Mouse (Mus musculus) neural tube, embryonic 15.5 days (tissue): ENCODE data around the gene Ice2. TPM values are rescaled to one million over a fixed set of nuclear protein-coding genes. Genes with fewer than 3 reads are reported as not detected.

ENCODE experiments used
- ATAC-seq: fragments of 200-750 bp; cut with Nextera tagmentation; 2 replicates; pipeline ENCODE4 v1.8.0; 2017; ENCODE audit warnings: mild to moderate bottlenecking, moderate TSS enrichment, moderate library complexity; ENCODE audit not compliant: low FRiP score
- H3K27ac ChIP-seq: fragments of 300-500 bp; sonication (generic); replicated peaks from 2 replicates; pipeline ENCODE4 v1.5.1; 2015; ENCODE audit warnings: mild to moderate bottlenecking, inconsistent platforms
- H3K27me3 ChIP-seq: fragments of 300-500 bp; sonication (generic); replicated peaks from 2 replicates; pipeline ENCODE4 v1.6.1; 2015; ENCODE audit warnings: inconsistent platforms
- H3K36me3 ChIP-seq: fragments of 300-500 bp; sonication (generic); 2 replicates; pipeline ENCODE4 v1.6.1; 2015; ENCODE audit warnings: inconsistent platforms
- H3K4me1 ChIP-seq: fragments of 300-500 bp; sonication (generic); 2 replicates; pipeline ENCODE4 v1.6.1; 2015; ENCODE audit warnings: inconsistent platforms
- H3K4me2 ChIP-seq: fragments of 300-500 bp; sonication (generic); 2 replicates; pipeline ENCODE4 v1.6.1; 2015; ENCODE audit warnings: inconsistent platforms, mild to moderate bottlenecking, moderate library complexity
- H3K4me3 ChIP-seq: fragments of 300-500 bp; sonication (generic); replicated peaks from 2 replicates; pipeline ENCODE4 v1.5.1; 2015; ENCODE audit warnings: mild to moderate bottlenecking, inconsistent platforms
- H3K9ac ChIP-seq: fragments of 300-500 bp; sonication (generic); replicated peaks from 2 replicates; pipeline ENCODE4 v1.6.1; 2015; ENCODE audit warnings: mild to moderate bottlenecking, inconsistent platforms
- H3K9me3 ChIP-seq: fragments of 300-500 bp; sonication (generic); replicated peaks from 2 replicates; pipeline ENCODE4 v1.6.1; 2016; ENCODE audit warnings: inconsistent platforms
- WGBS: fragments of 180-500 bp; shearing (Covaris S2); methylation state at CpG from one replicate; pipeline ENCODE4 v1.1.7; 2015; ENCODE audit warnings: mixed read lengths; 5-methylcytosine and 5-hydroxymethylcytosine counted together
- polyA plus RNA-seq: library from polyadenylated mRNA; unstranded; fragments of >200 nt; fragmentation: Nextera tagmentation; extraction: Ambion mirVana; gene quantifications from 2 replicates; pipeline ENCODE4 v1.2.1, GENCODE M21; 2015

The Ice2 gene
- polyA plus RNA-seq, 1 experiment from 2014 or later = 10.1 TPM

GRCm38 (mm10) chr9:69376982-69377653 is 20.6 kb upstream of the Ice2 start:
- no peak overlapping the region for H3K4me3 ChIP-seq
- peaks cover 7% of the 10 kb centered on the region; the same call in 1 of the 2 replicates for H3K36me3 ChIP-seq
- 77% methylated on average over 4 of the region's 4 CpGs for WGBS
- no peak for ATAC-seq
- no peak overlapping the region for H3K9ac ChIP-seq
- H3K4me1 ChIP-seq = no peaks in the 10 kb centered on the region
- H3K27me3 ChIP-seq = no peaks in the 10 kb centered on the region
- H3K4me2 ChIP-seq = no peak overlapping the region
- no peaks in the 10 kb centered on the region for H3K9me3 ChIP-seq
- no peak overlapping the region for H3K27ac ChIP-seq

- Histone ChIP-seq H3K27ac (no peak overlapping the region), H3K9ac (no peak overlapping the region), H3K4me2 (no peak overlapping the region), H3K36me3 (peaks cover 7% of the 10 kb centered on the region; the same call in 1 of the 2 replicates), H3K27me3 (no peaks in the 10 kb centered on the region), H3K4me3 (no peak overlapping the region), H3K4me1 (no peaks in the 10 kb centered on the region), H3K9me3 (no peaks in the 10 kb centered on the region)
- WGBS = 93% methylated on average over 3 of the region's 3 CpGs
- ATAC-seq = no peak
Observed at GRCm38 (mm10) chr9:69377654-69378045, 20.1 kb upstream of the Ice2 start.

GRCm38 (mm10) chr9:69380546-69380945 is 17.2 kb upstream of the Ice2 start:
- no peaks in the 10 kb centered on the region for H3K27me3 ChIP-seq
- H3K9ac ChIP-seq = no peak overlapping the region
- H3K27ac ChIP-seq = no peak overlapping the region
- no peak overlapping the region for H3K4me3 ChIP-seq
- no peaks in the 10 kb centered on the region for H3K9me3 ChIP-seq
- no peak for ATAC-seq
- peaks cover 4% of the 10 kb centered on the region; the same call in 1 of the 2 replicates for H3K36me3 ChIP-seq
- no peaks in the 10 kb centered on the region for H3K4me1 ChIP-seq
- H3K4me2 ChIP-seq = no peak overlapping the region
- WGBS = 72% methylated on average over 1 of the region's 1 CpGs

GRCm38 (mm10) chr9:69381741-69382140 is 16.0 kb upstream of the Ice2 start:
- H3K36me3 ChIP-seq = peaks cover 4% of the 10 kb centered on the region; the same call in 1 of the 2 replicates
- H3K9me3 ChIP-seq = no peaks in the 10 kb centered on the region
- H3K9ac ChIP-seq = no peak overlapping the region
- no peak for ATAC-seq
- 71% methylated on average over 7 of the region's 7 CpGs for WGBS
- no peak overlapping the region for H3K4me2 ChIP-seq
- no peak overlapping the region for H3K4me3 ChIP-seq
- no peaks in the 10 kb centered on the region for H3K4me1 ChIP-seq
- H3K27me3 ChIP-seq = no peaks in the 10 kb centered on the region
- H3K27ac ChIP-seq = no peak overlapping the region

GRCm38 (mm10) chr9:69384475-69384874 is 13.2 kb upstream of the Ice2 start:
- WGBS = 87% methylated on average over 17 of the region's 17 CpGs
- no peak overlapping the region for H3K27ac ChIP-seq
- no peak overlapping the region for H3K4me2 ChIP-seq
- no peaks in the 10 kb centered on the region for H3K27me3 ChIP-seq
- no peaks in the 10 kb centered on the region for H3K36me3 ChIP-seq
- H3K9me3 ChIP-seq = no peaks in the 10 kb centered on the region
- H3K9ac ChIP-seq = no peak overlapping the region
- H3K4me1 ChIP-seq = no peaks in the 10 kb centered on the region
- no peak overlapping the region for H3K4me3 ChIP-seq
- ATAC-seq = no peak

- H3K4me2 ChIP-seq = no peak overlapping the region
- ATAC-seq = no peak
- no peak overlapping the region for H3K27ac ChIP-seq
- no peaks in the 10 kb centered on the region for H3K4me1 ChIP-seq
- H3K9me3 ChIP-seq = no peaks in the 10 kb centered on the region
- H3K4me3 ChIP-seq = no peak overlapping the region
- WGBS = 77% methylated on average over 1 of the region's 1 CpGs
- no peak overlapping the region for H3K9ac ChIP-seq
- H3K36me3 ChIP-seq = no peaks in the 10 kb centered on the region
- no peaks in the 10 kb centered on the region for H3K27me3 ChIP-seq
Observed at GRCm38 (mm10) chr9:69384905-69385304, 12.8 kb upstream of the Ice2 start.

- H3K9ac ChIP-seq = no peak overlapping the region
- 90% methylated on average over 4 of the region's 4 CpGs for WGBS
- no peak overlapping the region for H3K4me3 ChIP-seq
- no peak overlapping the region for H3K4me2 ChIP-seq
- no peaks in the 10 kb centered on the region for H3K4me1 ChIP-seq
- H3K27me3 ChIP-seq = no peaks in the 10 kb centered on the region
- no peaks in the 10 kb centered on the region for H3K9me3 ChIP-seq
- no peak for ATAC-seq
- H3K36me3 ChIP-seq = no peaks in the 10 kb centered on the region
- H3K27ac ChIP-seq = no peak overlapping the region
Observed at GRCm38 (mm10) chr9:69387296-69387695, 10.4 kb upstream of the Ice2 start.

GRCm38 (mm10) chr9:69390631-69391030 is 7.1 kb upstream of the Ice2 start:
- no peak overlapping the region for H3K4me2 ChIP-seq
- no peaks in the 10 kb centered on the region for H3K36me3 ChIP-seq
- no peaks in the 10 kb centered on the region for H3K9me3 ChIP-seq
- H3K27ac ChIP-seq = no peak overlapping the region
- no peak for ATAC-seq
- H3K4me1 ChIP-seq = no peaks in the 10 kb centered on the region
- H3K27me3 ChIP-seq = no peaks in the 10 kb centered on the region
- H3K9ac ChIP-seq = no peak overlapping the region
- 74% methylated on average over 4 of the region's 4 CpGs for WGBS
- no peak overlapping the region for H3K4me3 ChIP-seq

GRCm38 (mm10) chr9:69394234-69394633 is 3.5 kb upstream of the Ice2 start:
- no peak for ATAC-seq
- H3K27me3 ChIP-seq = no peaks in the 10 kb centered on the region
- H3K4me3 ChIP-seq = no peak overlapping the region
- peaks cover 12% of the 10 kb centered on the region for H3K4me1 ChIP-seq
- no peak overlapping the region for H3K9ac ChIP-seq
- H3K9me3 ChIP-seq = no peaks in the 10 kb centered on the region
- 95% methylated on average over 5 of the region's 5 CpGs for WGBS
- no peaks in the 10 kb centered on the region for H3K36me3 ChIP-seq
- no peak overlapping the region for H3K27ac ChIP-seq
- H3K4me2 ChIP-seq = no peak overlapping the region

- peaks cover 12% of the 10 kb centered on the region for H3K4me1 ChIP-seq
Observed at GRCm38 (mm10) chr9:69397432-69397759, 310 bp upstream of the Ice2 start.

GRCm38 (mm10) chr9:69398453-69398850 is 746 bp downstream of the Ice2 start:
- peak overlapping the region; percentile 77 for H3K4me3 ChIP-seq
- H3K4me1 ChIP-seq = peaks cover 12% of the 10 kb centered on the region
- H3K27me3 ChIP-seq = no peaks in the 10 kb centered on the region
- peak; percentile 49 for ATAC-seq
- peak overlapping the region; percentile 95 for H3K27ac ChIP-seq
- H3K9ac ChIP-seq = peak overlapping the region; percentile 91
- H3K9me3 ChIP-seq = no peaks in the 10 kb centered on the region
- no peaks in the 10 kb centered on the region for H3K36me3 ChIP-seq
- WGBS = 19% methylated on average over 10 of the region's 10 CpGs
- H3K4me2 ChIP-seq = peak overlapping the region; percentile 93

More at GRCm38 (mm10) chr9:69397432-69397759, 310 bp upstream of the Ice2 start:
- Histone ChIP-seq H3K27ac (peak overlapping the region; percentile 95), H3K9ac (peak overlapping the region; percentile 91), H3K27me3 (no peaks in the 10 kb centered on the region), H3K4me2 (peak overlapping the region; percentile 93), H3K4me3 (peak overlapping the region; percentile 77), H3K36me3 (no peaks in the 10 kb centered on the region), H3K9me3 (no peaks in the 10 kb centered on the region)
- ATAC-seq = peak; percentile 42
- 61% methylated on average over 2 of the region's 2 CpGs for WGBS

- 0 out of 2 replicates have a peak, but pooled peaks cover 3% of the 10 kb centered on the region for H3K36me3 ChIP-seq
- ATAC-seq = no peak
- H3K4me2 ChIP-seq = no peak overlapping the region
- H3K27me3 ChIP-seq = no peaks in the 10 kb centered on the region
- H3K27ac ChIP-seq = no peak overlapping the region
- no peaks in the 10 kb centered on the region for H3K4me1 ChIP-seq
- no peak overlapping the region for H3K4me3 ChIP-seq
- no peak overlapping the region for H3K9ac ChIP-seq
- 73% methylated on average over 6 of the region's 6 CpGs for WGBS
- no peaks in the 10 kb centered on the region for H3K9me3 ChIP-seq
Observed at GRCm38 (mm10) chr9:69404671-69405070, 7.0 kb downstream of the Ice2 start.
